Mouse (Mus musculus): Measurements from ENCODE around the gene Daxx. TPM values are rescaled to one million over a fixed set of nuclear protein-coding genes. Genes with fewer than 3 reads are reported as not detected.

Daxx gene
- polyA plus RNA-seq, 1 experiment from 2014 or later, result 34.8 TPM

DNA sequence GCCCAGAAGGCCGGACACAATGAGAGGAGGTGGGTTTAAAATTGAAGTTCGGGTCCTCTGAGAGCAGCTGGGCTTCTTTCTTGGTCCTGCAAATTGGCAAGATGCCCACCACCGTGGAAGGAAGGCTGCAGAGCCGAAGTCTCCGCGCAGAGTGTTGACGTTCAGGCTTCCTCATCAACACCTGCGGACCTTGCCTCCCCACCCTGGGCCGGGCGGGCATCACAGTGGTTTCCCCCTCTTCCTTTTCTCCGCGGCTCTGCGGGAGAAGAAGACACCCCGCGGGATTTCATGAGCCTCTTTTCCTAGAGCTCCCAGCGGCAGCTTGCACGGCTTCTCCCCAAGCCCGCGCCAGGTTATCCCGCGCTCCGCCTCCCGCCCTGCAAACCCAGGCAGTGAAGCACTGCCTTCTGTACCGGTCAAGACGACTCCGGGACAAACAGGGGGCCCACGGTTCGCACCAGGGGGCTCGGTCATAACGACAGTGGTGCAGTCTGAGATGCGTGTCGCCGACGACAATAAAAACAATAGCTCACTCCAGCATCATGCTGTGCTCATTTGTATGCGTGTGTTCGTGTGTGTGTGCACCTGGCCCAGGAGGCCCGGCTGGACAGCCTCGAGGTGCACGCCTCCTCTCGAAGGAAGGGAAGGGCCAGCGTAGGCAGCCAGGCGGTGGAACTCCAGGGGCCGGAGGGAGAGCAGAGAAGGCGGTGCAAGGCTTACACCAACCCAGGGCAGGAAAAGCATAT is 710 bp upstream of the Daxx start:
- DNase-seq (ENCODE audit: low spot score), result peak; percentile 51
- Histone ChIP-seq H3K9me3 (ENCODE audit: control insufficient read depth, low read length) (no peaks in the 10 kb centered on the region), H3K9ac (ENCODE audit: low read depth, low read length) (peak overlapping the region; percentile 93), H3K27me3 (replicated peaks; ENCODE audit: control insufficient read depth, insufficient read depth, low read length) (no peaks in the 10 kb centered on the region), H3K4me2 (ENCODE audit: low read depth, low read length) (peak overlapping the region; percentile 97), H3K4me3 (ENCODE audit: low read depth, low read length) (peak overlapping the region; percentile 95), H3K4me1 (ENCODE audit: control insufficient read depth, insufficient read depth, low read length) (peaks cover 11% of the 10 kb centered on the region), H3K36me3 (ENCODE audit: control insufficient read depth, insufficient read depth, low read length) (peaks cover 25% of the 10 kb centered on the region), H3K27ac (replicated peaks; ENCODE audit: low read depth, low read length) (peak overlapping the region; percentile 82)
- peak; percentile 48 for ATAC-seq (ENCODE audit: low read depth)
- under 1% methylated on average over 43 of the region's 44 CpGs for WGBS

DNA sequence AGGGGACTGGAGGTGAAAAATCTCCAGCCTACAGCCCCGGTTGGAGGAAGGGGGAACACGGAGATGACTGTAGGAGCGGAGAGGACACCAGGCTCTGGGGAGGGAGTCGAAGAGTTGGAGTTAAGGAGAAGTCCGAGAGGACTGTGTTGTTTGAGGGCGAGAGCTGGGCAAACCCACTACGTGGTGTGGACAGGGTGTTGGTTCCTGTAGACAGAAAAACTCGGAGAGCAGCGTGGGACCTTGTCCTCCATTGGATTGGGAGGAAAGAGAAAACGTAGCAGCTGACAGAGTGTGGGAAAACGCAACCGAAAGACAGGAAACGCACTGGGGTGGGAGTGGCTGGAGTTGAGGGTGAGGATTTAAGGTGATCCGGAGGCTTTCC is 646 bp downstream of the Daxx start:
- Histone ChIP-seq H3K9ac (ENCODE audit: low read depth, low read length) (peak overlapping the region; percentile 93), H3K27ac (replicated peaks; ENCODE audit: low read depth, low read length) (peak overlapping the region; percentile 92), H3K27me3 (replicated peaks; ENCODE audit: control insufficient read depth, insufficient read depth, low read length) (no peaks in the 10 kb centered on the region), H3K4me2 (ENCODE audit: low read depth, low read length) (peak overlapping the region; percentile 97), H3K36me3 (ENCODE audit: control insufficient read depth, insufficient read depth, low read length) (peaks cover 39% of the 10 kb centered on the region), H3K4me1 (ENCODE audit: control insufficient read depth, insufficient read depth, low read length) (peaks cover 13% of the 10 kb centered on the region), H3K4me3 (ENCODE audit: low read depth, low read length) (peak overlapping the region; percentile 95), H3K9me3 (ENCODE audit: control insufficient read depth, low read length) (no peaks in the 10 kb centered on the region)
- peak; percentile 60 for DNase-seq (ENCODE audit: low spot score)
- ATAC-seq (ENCODE audit: low read depth), result peak; percentile 0; the same call in 1 of the 2 replicates
- WGBS, result under 1% methylated on average over 14 of the region's 14 CpGs

- Histone ChIP-seq H3K27me3 (replicated peaks; ENCODE audit: control insufficient read depth, insufficient read depth, low read length) (no peaks in the 10 kb centered on the region), H3K36me3 (ENCODE audit: control insufficient read depth, insufficient read depth, low read length) (peaks cover 42% of the 10 kb centered on the region), H3K9me3 (ENCODE audit: control insufficient read depth, low read length) (no peaks in the 10 kb centered on the region), H3K4me2 (ENCODE audit: low read depth, low read length) (peak overlapping the region; percentile 97), H3K27ac (replicated peaks; ENCODE audit: low read depth, low read length) (peak overlapping the region; percentile 92), H3K9ac (ENCODE audit: low read depth, low read length) (peak overlapping the region; percentile 93), H3K4me3 (ENCODE audit: low read depth, low read length) (peak overlapping the region; percentile 95), H3K4me1 (ENCODE audit: control insufficient read depth, insufficient read depth, low read length) (peaks cover 17% of the 10 kb centered on the region)
- WGBS, result 42% methylated on average over 11 of the region's 11 CpGs
- no peak for ATAC-seq (ENCODE audit: low read depth)
- DNase-seq (ENCODE audit: low spot score), result no peak
Measured at GRCm38 (mm10) chr17:33910346-33911051, 1.3 kb downstream of the Daxx start.

DNA sequence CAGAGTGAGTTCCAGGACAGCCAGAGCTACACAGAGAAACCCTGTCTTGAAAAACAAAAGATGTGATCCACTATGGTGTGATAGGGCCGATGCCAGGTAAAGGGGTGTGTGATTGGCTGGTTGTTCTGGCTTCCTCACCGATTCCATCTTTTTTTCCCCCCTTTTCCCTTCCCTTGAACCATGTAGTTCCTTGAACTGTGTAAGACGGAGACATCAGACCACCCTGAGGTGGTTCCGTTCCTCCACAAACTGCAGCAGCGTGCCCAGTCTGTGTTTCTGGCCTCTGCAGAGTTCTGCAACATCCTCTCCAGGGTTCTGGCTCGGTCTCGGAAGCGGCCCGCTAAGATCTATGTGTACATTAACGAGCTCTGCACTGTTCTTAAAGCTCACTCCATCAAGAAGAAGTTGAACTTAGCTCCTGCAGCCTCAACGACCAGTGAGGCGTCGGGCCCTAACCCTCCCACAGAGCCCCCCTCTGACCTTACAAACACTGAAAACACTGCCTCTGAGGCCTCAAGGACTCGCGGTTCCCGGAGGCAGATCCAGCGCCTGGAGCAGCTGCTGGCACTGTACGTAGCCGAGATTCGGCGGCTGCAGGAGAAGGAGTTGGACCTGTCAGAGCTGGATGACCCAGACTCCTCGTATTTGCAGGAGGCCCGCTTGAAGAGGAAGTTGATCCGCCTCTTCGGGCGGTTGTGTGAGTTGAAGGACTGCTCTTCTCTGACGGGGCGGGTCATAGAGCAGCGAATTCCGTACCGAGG is 2.0 kb downstream of the Daxx start:
- peaks cover 42% of the 10 kb centered on the region for H3K36me3 ChIP-seq (ENCODE audit: control insufficient read depth, insufficient read depth, low read length)
- H3K27ac ChIP-seq (replicated peaks; ENCODE audit: low read depth, low read length), result no peak overlapping the region
- no peak overlapping the region for H3K9ac ChIP-seq (ENCODE audit: low read depth, low read length)
- no peaks in the 10 kb centered on the region for H3K9me3 ChIP-seq (ENCODE audit: control insufficient read depth, low read length)
- no peak for ATAC-seq (ENCODE audit: low read depth)
- 91% methylated on average over 31 of the region's 31 CpGs for WGBS
- H3K4me1 ChIP-seq (ENCODE audit: control insufficient read depth, insufficient read depth, low read length), result peaks cover 17% of the 10 kb centered on the region
- H3K27me3 ChIP-seq (replicated peaks; ENCODE audit: control insufficient read depth, insufficient read depth, low read length), result no peaks in the 10 kb centered on the region
- DNase-seq (ENCODE audit: low spot score), result no peak
- H3K4me3 ChIP-seq (ENCODE audit: low read depth, low read length), result no peak overlapping the region
- no peak overlapping the region for H3K4me2 ChIP-seq (ENCODE audit: low read depth, low read length)

DNA sequence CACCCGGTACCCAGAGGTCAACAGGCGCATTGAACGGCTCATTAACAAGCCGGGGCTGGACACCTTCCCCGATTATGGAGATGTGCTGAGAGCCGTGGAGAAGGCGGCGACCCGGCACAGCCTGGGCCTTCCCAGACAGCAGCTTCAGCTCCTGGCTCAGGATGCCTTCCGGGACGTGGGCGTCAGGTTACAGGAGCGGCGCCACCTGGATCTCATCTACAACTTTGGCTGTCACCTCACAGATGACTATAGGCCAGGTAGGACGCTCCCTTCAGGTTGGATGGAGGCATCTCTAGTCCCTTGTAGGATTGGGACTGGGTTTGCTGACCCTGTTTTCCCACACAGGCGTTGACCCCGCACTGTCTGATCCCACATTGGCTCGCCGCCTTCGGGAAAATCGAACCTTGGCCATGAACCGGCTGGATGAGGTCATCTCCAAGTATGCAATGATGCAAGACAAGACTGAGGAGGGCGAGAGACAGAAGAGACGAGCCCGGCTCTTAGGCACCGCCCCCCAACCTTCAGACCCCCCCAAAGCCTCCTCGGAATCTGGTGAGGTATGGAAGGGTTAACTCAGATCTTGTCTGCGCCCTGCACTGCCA is 2.7 kb downstream of the Daxx start:
- Histone ChIP-seq H3K4me2 (ENCODE audit: low read depth, low read length) (no peak overlapping the region), H3K4me3 (ENCODE audit: low read depth, low read length) (no peak overlapping the region), H3K27me3 (replicated peaks; ENCODE audit: control insufficient read depth, insufficient read depth, low read length) (no peaks in the 10 kb centered on the region), H3K9me3 (ENCODE audit: control insufficient read depth, low read length) (no peaks in the 10 kb centered on the region), H3K36me3 (ENCODE audit: control insufficient read depth, insufficient read depth, low read length) (peaks cover 42% of the 10 kb centered on the region), H3K9ac (ENCODE audit: low read depth, low read length) (no peak overlapping the region), H3K27ac (replicated peaks; ENCODE audit: low read depth, low read length) (no peak overlapping the region), H3K4me1 (ENCODE audit: control insufficient read depth, insufficient read depth, low read length) (peaks cover 20% of the 10 kb centered on the region)
- DNase-seq (ENCODE audit: low spot score), result no peak
- 90% methylated on average over 28 of the region's 28 CpGs for WGBS
- ATAC-seq (ENCODE audit: low read depth), result no peak

- Histone ChIP-seq H3K4me3 (ENCODE audit: low read depth, low read length) (no peak overlapping the region), H3K27me3 (replicated peaks; ENCODE audit: control insufficient read depth, insufficient read depth, low read length) (no peaks in the 10 kb centered on the region), H3K4me1 (ENCODE audit: control insufficient read depth, insufficient read depth, low read length) (peaks cover 16% of the 10 kb centered on the region), H3K36me3 (ENCODE audit: control insufficient read depth, insufficient read depth, low read length) (peaks cover 52% of the 10 kb centered on the region), H3K9ac (ENCODE audit: low read depth, low read length) (no peak overlapping the region), H3K9me3 (ENCODE audit: control insufficient read depth, low read length) (no peaks in the 10 kb centered on the region), H3K27ac (replicated peaks; ENCODE audit: low read depth, low read length) (no peak overlapping the region), H3K4me2 (ENCODE audit: low read depth, low read length) (no peak overlapping the region)
- ATAC-seq (ENCODE audit: low read depth), result no peak
- 90% methylated on average over 10 of the region's 10 CpGs for WGBS
- DNase-seq (ENCODE audit: low spot score), result no peak
Measured at GRCm38 (mm10) chr17:33913264-33913663, 4.0 kb downstream of the Daxx start.

DNA sequence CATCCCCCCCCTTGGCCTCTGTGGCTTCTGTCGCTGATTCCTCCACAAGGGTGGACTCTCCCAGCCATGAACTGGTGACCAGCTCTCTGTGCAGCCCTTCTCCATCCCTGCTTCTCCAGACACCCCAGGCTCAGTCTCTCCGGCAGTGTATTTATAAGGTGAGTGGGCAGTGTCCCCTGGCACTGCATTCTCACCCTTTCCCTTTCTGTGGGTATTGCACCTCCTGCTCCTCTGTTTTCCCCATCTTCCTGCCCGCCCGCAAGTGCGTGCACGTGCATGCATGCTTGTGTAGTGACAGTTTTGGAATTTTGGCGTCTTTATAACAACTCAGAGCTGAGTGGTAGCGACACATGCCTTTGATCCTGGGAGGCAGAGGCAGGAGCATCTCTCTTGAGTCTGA is 4.7 kb downstream of the Daxx start:
- no peak overlapping the region for H3K4me2 ChIP-seq (ENCODE audit: low read depth, low read length)
- H3K36me3 ChIP-seq (ENCODE audit: control insufficient read depth, insufficient read depth, low read length), result peaks cover 52% of the 10 kb centered on the region
- ATAC-seq (ENCODE audit: low read depth), result no peak
- WGBS, result 95% methylated on average over 8 of the region's 8 CpGs
- no peak overlapping the region for H3K27ac ChIP-seq (replicated peaks; ENCODE audit: low read depth, low read length)
- no peaks in the 10 kb centered on the region for H3K27me3 ChIP-seq (replicated peaks; ENCODE audit: control insufficient read depth, insufficient read depth, low read length)
- H3K4me1 ChIP-seq (ENCODE audit: control insufficient read depth, insufficient read depth, low read length), result peaks cover 15% of the 10 kb centered on the region
- H3K9ac ChIP-seq (ENCODE audit: low read depth, low read length), result no peak overlapping the region
- H3K9me3 ChIP-seq (ENCODE audit: control insufficient read depth, low read length), result no peaks in the 10 kb centered on the region
- no peak overlapping the region for H3K4me3 ChIP-seq (ENCODE audit: low read depth, low read length)
- DNase-seq (ENCODE audit: low spot score), result no peak

DNA sequence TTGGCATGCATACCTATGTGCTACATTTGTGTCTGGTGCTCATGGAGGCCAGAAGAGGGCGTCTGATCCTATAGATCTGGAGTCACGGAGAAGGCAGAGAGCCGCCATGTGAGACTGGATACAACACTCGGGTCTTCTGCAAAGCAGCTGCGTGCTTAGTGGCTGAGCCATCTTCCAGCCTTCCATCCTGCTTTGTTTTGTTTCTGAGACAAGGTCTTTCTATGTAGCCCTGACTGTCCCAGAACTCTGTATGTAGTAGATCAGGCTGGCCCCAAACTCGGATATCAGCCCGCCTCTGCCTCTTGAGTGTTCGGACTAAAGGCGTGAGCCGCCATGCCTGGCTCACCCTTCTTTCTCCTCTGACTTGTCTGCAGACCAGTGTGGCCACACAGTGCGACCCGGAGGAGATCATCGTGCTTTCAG is 5.8 kb downstream of the Daxx start:
- ATAC-seq (ENCODE audit: low read depth) (no peak), DNase-seq (ENCODE audit: low spot score) (no peak)
- WGBS, result 73% methylated on average over 13 of the region's 13 CpGs
- peak overlapping the region; percentile 51 for H3K4me3 ChIP-seq (ENCODE audit: low read depth, low read length)
- no peaks in the 10 kb centered on the region for H3K27me3 ChIP-seq (replicated peaks; ENCODE audit: control insufficient read depth, insufficient read depth, low read length)
- peaks cover 15% of the 10 kb centered on the region for H3K4me1 ChIP-seq (ENCODE audit: control insufficient read depth, insufficient read depth, low read length)
- H3K36me3 ChIP-seq (ENCODE audit: control insufficient read depth, insufficient read depth, low read length), result peaks cover 52% of the 10 kb centered on the region
- H3K9ac ChIP-seq (ENCODE audit: low read depth, low read length), result no peak overlapping the region
- no peak overlapping the region for H3K27ac ChIP-seq (replicated peaks; ENCODE audit: low read depth, low read length)
- H3K4me2 ChIP-seq (ENCODE audit: low read depth, low read length), result peak overlapping the region; percentile 70; the same call in 1 of the 2 replicates
- no peaks in the 10 kb centered on the region for H3K9me3 ChIP-seq (ENCODE audit: control insufficient read depth, low read length)
